Mouse (Mus musculus) WW6 (cell line): Measurements from ENCODE around the gene 0610010F05Rik.
"Not testable (repeated sequence)": the region's sequence is repeated elsewhere in the genome, so short reads cannot be mapped to it uniquely, and the experiment has no call there.

ENCODE experiments used
- DNase-seq: peaks from one replicate; pipeline ENCODE4 v3.0.0-alpha.2; 2013; ENCODE audit warnings: low read depth, low spot score

Gene 0610010F05Rik

DNA sequence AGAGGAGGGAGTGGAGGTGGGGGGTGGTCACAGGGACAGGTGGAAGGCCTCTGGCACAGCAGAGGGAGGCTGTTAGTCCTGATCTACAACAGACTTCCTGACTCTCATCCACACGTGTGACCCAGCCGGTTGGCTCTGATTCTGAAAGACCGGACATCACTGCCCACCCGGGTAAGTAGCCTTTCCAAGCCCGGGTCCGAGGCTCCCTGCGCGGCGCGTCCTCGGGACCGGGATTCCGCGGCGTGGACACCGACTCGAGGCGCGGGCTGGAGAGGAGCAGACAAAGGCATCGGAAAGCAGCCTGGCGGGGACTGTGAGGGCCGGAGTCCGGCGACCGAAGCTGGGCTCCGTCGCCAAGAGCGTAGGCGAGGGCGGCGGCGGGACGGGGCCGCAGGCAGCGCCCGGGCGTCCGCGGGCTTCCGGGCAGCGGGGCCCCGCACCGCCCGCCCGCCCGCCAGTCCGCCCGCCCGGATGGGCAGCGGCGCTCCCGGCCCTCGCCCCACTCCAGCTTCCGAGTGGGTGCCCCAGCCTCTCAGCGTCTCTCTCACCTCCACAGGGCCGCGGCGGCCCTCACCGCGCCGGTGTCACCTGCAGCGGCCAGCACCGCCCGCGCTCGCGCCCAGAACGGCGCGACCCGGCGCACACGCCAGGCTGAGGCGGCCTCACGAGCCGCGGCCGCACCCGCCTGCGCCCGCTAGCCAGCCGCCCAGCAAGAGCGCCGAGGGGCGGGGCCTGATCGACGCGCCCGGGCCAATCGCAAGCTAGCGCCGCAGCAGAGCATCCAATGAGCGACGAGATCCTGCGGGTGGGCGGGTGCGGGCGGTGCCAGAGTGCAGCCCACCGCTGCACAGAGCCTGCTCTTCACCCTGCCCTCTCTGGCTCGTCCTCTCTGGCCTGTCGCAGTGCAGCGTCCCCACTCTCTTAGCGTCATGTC is at the start of gene 0610010F05Rik:
0610010F05Rik (minus strand) TSS at position 695 of the 934 bp plus-strand sequence.
- DNase-seq = peak; percentile 95

DNA sequence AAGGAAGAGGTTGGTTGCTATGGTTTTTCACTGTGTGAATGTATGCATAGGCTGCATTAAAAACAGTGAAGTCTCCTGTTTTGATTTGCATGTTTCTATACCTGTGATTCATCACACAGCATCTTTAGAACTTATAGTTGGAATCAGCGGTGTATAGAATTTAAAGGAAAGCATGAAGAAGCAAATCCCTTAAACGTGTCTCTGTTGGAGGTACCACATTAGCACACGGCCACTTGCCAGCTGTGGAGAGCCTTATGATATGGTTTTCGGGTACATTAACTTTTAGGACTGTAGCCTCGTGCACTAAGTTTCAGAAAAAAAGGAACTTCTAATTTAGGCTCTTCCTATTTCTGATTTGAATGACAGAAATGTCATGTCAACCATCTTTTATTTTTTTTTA is 49.1 kb upstream of the 0610010F05Rik start:
- no peak for DNase-seq

DNA sequence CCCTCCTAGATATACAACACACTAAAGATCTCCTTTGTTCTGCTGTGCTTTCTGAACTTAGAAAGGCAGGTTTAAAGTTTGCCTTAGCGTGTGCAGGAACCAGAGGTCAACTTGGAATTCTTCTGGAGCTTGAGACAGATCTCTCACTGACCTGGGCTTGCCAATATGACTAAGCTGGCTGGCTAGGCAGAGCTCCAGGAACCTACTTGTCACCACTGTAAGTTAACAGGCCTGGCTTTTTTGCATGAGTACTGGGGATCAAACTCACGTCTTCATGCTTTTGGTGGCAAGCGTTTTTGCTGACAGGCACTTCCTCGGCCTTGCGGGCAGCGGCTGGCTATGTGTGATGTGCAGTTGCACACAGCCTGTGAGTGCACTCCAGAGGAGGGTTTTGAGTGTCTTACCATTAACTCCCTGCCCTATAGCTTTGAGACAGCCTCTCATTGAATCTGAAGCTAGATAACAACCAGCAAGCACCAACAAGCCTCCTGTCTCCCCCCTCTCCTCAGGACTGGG is 47.1 kb upstream of the 0610010F05Rik start:
- no peak for DNase-seq

DNA sequence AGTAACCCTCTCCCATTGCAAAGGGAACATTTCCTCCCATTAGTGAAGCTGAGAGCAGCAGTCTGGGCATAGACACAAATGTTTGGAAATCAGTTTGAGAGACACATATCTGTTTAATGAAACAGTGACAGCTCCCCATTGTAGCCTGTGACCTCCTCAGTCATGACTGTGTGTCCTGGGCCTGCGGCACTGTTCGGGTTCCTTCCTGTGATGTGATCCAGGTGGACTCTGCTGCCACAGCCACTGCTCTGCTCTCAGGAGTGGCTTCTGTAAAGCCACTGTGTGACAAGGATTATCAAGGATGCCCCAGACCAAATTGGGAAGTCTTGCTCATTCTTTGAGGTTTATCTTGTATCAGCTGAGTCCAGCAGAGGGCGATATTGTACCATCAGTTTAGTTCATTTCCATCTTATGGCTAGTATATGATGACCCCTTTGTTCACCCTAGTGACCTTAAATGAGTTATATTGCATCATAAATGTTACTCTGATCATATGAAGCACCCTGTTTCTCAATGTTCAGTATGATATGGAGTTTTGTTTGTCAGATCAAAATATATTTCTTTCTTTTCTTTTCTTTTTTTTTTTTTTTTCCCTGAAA is 45.7 kb upstream of the 0610010F05Rik start:
- peak; percentile 55 for DNase-seq

DNA sequence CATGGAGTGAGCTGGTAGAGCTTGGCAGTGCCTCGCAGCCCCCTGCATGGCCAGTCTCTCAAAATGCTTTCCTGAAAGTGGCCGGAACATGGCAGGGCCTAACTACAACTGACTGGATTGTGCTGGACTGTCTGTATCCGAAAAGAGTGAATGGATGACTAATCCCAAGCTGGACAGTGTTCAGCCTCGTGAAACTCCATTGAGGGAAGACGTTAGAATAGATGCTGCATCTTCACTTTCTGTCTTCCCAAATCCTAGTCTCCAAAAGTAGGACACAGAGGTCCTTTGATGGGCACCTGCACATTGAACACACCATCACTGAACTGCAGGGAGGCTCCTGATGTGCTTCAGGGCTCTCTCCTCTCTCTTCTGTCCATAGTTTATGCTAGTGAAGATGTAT is 42.7 kb upstream of the 0610010F05Rik start:
- DNase-seq = no peak

DNA sequence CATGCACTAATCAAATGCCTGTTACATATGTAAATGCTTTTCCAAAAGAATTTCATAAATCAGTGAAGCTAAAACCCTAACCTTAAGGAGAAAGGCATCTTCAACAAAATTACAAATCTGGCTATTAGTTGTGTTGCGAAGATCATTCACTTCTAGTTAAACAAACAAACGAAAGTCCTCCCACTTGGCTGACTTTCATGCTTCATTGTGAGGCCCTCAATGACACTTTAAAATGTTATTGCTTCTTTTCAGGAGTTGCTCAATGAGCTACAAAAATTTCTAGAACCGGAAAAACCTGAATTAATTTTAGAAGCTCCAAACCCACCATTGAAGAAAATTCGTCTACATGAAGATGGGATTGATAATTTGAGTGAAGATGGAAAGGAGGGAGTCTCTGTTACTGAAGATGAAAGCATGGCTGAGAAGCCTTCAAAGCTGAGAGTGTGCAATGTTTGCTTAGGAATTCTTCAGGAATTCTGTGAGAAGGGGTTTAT is 38.9 kb upstream of the 0610010F05Rik start:
- no peak for DNase-seq

DNA sequence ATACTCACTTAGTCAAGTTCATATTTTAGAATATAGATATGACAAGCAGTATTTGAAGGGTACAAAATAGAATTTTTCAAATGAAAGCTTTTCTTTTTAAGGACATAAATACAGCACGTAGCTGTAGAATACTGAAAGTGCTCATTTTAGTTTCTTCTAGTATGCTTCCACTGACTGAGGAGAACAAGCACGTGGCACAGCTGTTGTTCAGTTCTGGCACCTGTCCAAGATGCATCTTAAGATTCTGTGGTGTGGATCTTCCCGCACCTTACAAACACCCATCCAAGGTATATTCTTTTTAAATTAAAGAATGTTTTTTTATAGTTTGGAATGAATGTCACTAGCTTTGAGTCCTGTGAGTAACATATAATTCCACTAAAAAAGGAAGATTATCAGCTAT is 33.7 kb upstream of the 0610010F05Rik start:
- DNase-seq = no peak

DNA sequence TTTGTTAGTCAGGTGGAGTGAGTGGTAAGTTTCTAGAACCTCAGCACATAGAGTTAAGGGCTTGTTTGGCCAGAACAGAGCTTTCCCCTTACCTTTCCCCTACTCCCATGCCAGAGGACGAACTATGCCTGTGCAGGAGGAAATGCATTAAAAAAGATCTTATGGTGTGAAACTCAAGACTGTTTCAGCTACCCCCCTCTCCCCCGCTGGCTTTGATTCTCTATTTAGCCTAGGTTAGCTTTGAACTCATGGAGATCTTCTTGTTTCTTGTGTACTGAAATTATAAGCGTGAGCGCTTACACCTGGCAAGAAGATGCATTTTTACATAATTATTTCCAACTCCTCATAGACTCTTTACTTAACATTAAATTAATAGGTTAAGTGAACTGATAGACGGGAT is 33.1 kb upstream of the 0610010F05Rik start:
- no peak for DNase-seq

DNA sequence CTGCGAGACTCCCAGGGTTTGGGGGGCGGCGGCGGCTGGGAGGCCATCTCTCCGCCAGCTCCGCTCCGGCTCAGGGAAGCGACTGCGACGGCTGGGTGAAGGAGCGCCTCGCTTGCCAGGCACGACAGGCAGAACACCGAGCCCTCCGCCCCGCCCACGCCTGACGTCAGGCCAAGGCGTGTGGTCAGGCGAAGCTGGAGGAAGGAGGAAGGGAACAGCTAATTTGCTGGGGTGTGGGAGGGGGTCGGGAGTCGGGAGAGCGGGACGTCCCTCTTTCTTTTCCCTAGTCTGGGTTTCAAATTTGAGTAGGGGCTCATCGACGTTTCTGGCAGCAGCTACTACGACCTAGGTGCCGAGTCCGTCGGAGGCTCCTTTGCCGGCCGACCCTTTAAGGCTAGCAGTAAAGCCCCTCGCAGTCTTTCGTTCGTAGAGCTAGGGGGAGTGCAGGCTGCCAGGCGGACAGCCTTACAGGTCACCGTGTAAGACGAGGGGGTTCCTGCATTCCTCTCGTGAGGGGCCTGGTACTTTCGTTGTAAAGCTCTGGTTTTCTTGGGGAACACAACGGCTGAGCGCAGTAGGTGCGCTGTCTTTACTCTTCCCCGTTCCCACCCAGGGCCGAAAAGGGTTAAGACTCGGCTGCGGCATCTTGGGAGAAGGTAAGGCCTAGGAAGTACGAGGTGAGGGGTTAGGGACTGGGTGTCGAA is 32.5 kb upstream of the 0610010F05Rik start, which contains the start of gene Pex13:
Pex13 (minus strand) TSS at position 162 of the 704 bp plus-strand sequence.
- peak; percentile 98 for DNase-seq

DNA sequence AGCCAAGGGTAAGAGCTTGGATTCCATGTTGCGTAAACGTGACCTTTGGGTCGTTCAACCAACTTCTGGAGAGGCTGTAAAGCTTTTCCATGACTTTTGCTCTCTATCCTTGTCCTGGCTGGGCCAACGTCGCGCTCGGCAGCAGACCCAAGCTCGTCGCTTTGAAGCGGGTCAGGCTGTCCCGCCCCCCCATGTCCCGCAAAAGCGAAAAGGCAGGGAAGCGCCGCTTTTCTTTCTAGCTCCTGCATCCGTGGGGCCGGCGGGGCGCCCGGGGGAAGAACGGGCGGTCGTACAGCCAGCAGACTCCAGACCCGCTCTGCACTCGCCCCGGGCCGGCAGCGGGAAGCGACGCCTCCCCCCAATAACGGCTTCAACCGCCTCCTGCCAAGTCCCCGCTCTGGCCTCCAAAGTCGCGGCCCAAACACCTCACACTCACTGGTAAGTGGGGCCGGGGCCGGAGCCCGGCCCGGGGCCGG is 31.9 kb upstream of the 0610010F05Rik start, which contains the start of gene Pus10:
Pus10 (plus strand) TSS at position 364 of the 476 bp plus-strand sequence.
- DNase-seq = no peak

DNA sequence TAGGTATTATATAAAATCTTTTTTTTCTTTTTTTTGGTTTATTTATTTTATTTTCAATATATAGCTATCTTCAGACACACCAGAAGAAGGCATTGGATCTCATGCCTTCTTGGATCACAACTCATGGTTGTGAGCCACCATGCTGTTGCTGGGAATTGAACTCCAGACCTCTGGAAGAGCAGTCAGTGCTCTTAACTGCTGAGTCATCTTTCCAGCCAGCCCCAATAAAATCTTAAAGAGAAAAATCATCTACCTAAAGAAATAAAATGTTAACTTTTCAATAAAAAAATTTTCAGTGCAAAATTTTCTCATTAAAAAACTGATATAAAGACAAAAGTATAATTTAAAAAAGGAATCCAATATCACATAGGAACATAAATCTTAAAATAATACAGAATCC is 30.8 kb upstream of the 0610010F05Rik start:
- DNase-seq = no peak

DNA sequence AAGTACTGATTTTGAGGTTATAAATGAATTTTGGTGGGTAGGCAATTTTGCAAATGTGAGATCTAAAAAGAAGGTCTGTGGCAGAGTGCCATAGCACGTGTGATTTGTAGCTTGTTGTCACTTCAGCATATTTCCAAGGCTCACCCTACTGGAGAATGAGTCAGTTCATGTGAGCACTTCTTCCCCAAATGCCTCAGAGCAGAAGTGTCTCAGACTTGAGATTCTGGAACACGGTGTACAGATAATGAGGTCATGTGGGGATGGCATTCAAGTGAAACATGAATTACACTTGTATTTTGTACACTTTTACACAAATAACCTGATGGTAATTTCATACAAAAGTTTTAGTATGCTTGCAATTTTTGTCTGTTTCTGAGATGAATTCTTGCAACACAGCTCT is 24.4 kb upstream of the 0610010F05Rik start:
- no peak for DNase-seq

DNA sequence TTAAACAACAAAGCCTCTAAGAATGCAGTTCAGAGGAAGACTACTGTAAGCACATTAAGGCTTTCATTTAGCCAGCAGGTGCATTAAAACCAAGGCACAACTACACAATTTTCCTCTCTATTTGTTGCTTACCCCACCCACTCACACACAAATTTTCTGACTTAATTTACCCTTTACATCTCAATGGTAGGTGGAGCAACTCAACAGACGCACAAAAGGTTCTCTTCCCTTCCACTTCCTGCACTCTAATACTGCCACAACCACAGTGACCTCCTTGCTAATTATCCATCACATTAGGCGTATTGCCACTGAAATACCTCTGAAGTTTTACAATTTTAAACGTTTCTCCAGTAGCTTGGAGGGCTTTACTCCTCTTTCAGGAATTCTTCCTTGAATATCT is 20.2 kb upstream of the 0610010F05Rik start:
- no peak for DNase-seq

DNA sequence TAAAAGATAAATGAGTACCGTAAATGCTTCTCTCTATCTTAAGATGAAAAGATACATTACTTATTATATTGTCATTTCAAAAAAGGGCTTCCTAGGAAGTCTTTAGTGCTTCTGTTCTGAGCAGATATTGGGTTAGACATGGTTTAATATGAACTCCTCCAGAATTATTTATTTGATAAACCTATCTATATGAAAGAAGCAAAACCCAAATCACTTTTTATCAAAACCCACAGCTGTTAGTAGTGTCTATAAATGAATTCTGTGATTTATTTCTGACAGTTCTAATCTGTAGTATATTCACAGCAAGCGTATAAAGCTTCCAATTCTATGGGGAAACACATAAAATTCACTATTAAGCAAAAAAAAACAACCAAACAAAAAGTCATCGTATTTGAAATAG is 14.4 kb upstream of the 0610010F05Rik start:
- no peak for DNase-seq

DNA sequence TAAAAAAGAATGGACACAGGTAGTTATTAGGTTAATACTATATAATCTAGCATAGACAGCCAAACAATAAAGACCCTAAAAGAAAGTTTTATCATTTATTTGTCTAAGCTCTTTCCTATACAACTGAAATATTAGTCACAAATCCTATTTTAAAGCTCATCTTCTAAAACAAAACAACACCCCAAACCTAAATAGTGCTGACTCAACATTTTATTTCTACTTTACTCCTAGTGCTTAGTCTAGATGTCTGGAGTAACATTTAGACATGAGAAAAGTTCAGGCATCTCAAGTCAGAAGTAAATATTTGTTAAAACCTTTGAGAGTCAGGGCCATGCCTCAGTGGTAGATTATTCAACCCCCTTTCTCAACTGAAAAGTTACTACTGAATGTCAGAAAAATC is 14.0 kb upstream of the 0610010F05Rik start:
- no peak for DNase-seq

DNA sequence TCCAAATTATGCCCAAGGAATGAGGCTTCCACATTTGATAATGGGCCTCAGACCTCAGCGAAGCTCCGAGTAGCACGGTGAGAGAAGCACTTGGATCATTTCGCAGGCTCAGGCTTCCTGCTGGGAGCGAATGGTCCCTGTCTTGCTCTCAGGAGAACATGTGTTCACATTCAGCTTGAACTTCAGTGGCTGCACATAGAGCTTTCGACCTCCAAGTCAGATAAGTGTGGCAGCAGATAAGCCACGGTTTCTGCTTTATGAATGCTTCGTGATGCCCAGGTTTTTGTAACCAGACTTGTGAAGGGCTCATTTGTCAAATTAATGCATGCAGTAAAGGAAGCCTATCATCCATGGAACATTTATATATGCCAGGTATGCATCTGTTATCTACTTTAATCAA is 1.1 kb upstream of the 0610010F05Rik start:
- DNase-seq = no peak

DNA sequence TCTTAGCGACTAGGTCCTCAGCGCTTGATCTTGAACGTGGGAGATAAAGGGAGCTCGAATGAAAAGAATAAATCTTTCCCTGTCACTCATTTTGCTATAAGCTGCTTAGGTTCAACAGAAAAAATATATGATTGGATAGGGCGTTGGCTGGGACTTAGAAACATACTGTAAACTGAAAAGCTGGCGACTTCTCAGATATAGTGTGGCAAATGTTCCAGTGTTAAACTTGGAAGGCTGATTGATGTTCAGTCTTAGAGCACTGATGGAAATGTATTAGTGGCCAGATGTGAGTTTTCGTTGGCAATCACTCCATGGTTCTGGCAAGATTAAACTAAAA is 408 bp upstream of the 0610010F05Rik start:
- DNase-seq = no peak

DNA sequence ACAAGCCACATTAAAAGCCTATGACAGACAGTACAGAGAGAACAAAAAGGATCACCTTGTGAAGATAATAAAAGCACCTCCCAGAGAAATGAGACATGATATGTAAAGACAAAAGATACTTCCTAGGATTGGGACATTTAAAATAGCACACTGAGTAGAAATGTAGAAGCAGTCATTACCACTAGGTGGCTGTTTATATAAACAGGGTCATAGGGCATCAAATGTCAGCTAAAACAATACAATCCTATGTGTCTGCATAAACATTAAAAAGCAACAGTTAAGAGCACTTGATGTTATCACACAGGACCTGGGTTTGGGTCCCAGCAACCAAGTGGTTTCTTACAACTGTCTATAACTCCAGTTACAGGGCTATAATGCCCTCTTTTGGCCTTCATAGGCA is 2.8 kb downstream of the 0610010F05Rik start:
- no peak for DNase-seq

DNA sequence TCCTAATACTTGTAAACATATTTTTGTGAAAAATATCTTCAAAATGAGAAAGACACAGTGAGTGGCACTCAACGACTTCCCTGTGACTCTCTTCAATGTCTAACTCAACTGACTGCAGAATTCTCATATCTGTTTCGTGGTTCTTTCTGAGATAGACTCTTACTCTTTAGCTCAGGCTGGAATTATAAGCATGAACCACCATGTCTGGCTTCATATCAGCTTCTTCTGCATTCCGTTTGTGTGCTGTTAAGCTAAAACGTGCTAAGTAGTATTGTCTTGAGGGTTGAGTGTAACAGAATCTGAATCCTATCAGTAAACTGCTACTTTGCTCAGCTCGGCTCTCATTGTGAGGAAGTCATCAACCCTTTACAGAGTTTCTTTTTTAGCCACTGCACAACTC is 14.4 kb downstream of the 0610010F05Rik start:
- no peak for DNase-seq

DNA sequence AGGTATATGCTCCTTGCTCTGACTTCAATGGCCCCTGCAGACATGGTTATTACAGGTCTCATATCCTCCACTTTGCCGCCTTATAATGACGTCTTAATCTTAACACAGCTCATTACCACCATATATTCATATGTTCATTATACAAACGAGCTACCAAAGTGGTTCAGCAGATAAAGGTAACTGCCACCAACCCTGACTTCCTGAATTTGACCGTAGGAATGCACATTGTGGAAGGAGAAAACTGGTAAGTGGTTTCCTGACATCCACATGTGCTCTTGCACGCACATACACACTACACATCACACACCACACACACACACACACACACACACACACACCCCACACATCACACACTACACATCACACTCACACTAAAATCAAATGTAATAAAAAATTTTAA is 18.9 kb downstream of the 0610010F05Rik start:
- DNase-seq = no peak

DNA sequence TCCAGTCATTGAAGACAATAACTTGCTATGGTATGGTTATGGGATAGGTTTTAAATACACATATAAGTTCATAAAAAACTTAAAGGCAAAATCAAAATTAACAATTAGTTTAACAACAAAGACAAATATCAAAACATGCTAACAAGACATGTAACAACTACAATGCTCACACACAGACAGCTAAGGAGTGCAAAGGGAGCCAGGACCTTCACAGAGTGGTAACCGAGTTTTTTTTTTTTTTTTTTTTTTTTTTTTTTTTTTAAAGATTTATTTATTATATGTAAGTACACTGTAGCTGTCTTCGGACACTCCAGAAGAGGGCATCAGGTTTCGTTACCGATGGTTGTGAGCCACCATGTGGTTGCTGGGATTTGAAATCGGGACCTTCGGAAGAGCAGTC is 26.1 kb downstream of the 0610010F05Rik start:
- DNase-seq = not testable (repeated sequence)

DNA sequence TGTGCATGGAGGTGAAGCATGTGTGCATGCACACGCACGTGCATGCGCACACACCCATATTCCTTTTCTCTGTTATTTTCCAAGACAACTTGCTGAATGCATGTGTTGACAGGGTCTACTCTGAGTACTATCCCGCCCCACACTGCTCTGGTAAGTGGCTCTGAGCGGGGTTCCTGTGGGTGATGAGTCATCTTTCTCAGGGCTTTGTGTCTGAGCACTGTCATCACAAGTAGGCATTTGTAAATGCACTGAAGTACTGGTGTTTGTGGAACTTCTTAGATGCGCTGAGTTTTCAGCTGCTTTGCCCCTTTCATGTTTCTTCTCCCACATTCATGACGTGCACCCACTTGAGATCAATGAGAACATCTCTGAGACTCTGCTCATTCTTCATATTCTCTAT is 63.3 kb downstream of the 0610010F05Rik start:
- no peak for DNase-seq
